Mouse (Mus musculus) lung, adult 2 months (tissue): Measurements from ENCODE around the gene Vmn1r128.
"Not testable (repeated sequence)": the region's sequence is repeated elsewhere in the genome, so short reads cannot be mapped to it uniquely, and the experiment has no call there.

Source experiments
- CTCF ChIP-seq: fragments of 200-500 bp; IDR thresholded peaks from 2 replicates; pipeline ENCODE4 v1.5.1; 2011; ENCODE audit warnings: mild to moderate bottlenecking, low read length, control low read depth; ENCODE audit not compliant: insufficient read depth
- POLR2A ChIP-seq: fragments of 200-500 bp; IDR thresholded peaks from 2 replicates; pipeline ENCODE4 v1.6.1; 2011; ENCODE audit warnings: low read depth, mild to moderate bottlenecking, control low read depth, low read length, borderline replicate concordance; ENCODE audit errors: extremely low read depth

- TF ChIP-seq CTCF, POLR2A: not testable (repeated sequence)
Measured at GRCm38 (mm10) chr7:21349073-21349472, at the start of gene Vmn1r128.
